Mouse (Mus musculus) left cerebral cortex, postnatal 25 days (tissue): ENCODE measurements around the gene Nbea. TPM values are rescaled to one million over a fixed set of nuclear protein-coding genes. Genes with fewer than 3 reads are reported as not detected.

Experiments used
- DNase-seq, 2 experiments: peaks; one replicate each; pipeline ENCODE4 v3.0.0; 2022; ENCODE audit warnings: low spot score in 2 of 2, mixed read lengths in 1 of 2
- intact Hi-C: fragments of 180-260 bp; cut with DNase I; formaldehyde crosslinking; loops from one replicate; pipeline ENCODE4 v1.15.1; 2025
- total RNA-seq, 2 experiments: library from RNA; stranded (reverse); gene quantifications; 2 replicates each; pipeline ENCODE4 v1.2.3; 2021

Nbea gene
- total RNA-seq, 2 experiments from 2014 or later, result 180 to 185 TPM

GRCm38 (mm10) chr3:55775245-55775644 lies 408.3 kb downstream of the Nbea start:
- intact Hi-C loops, result no loop called here
- no peak for DNase-seq

DNA sequence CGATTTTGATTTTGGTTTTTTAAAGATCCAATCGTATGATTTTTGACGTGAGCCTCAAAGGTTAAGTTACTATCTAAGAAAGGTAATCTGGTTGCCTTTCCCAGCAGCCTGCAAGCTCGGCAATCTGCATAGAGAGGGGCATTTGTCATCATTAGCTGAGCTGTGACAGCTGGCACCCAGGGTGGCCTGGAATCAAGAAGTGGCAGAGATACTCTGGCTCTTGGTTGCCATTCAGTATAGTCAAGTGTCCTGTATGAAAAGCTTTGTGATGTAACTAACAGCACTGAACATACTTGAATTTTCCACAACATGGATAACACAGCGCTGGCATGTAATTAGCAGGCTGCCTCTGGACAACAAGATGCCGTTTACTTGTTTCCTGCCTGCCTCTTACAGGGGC lies 409.3 kb downstream of the Nbea start:
- intact Hi-C loops, result no loop called here
- no peak for DNase-seq

DNA sequence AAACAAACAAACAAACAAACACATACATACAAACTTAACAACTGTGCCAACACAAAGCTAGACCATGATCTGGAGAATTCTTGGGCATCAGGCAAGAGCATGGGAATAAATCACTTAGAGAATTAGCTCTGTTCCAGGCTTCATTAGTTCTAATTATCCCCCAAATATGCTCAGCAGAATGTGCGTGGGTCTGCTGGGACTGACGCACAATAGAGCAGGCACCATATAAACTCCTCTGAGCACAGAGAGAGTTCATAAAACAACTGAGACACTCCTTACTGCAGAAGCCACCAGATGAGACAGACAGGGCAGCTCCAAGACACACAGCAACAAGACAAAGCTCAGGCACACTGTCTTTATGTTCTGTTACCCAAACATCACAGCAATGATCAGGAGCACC lies 414.2 kb downstream of the Nbea start:
- intact Hi-C loops, result no loop called here
- no peak for DNase-seq

DNA sequence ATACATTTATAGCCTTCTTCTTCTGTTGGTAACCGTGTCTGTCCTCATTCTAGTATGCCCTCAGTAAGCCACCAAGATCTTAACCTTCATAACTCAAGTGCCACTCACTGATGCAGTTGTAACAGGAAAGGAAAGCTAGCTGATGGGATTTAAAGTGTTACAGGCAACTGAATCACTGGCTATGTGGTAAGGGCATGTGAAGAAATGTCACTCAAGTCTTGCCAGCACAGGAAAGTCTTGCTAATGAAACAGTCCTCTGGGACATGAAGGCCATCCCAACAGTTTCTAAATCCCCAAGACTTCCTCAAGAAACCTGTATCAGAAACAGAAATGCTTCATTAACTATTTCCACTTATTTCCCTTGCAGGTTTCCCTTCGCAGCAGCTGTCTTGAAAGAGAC lies 414.8 kb downstream of the Nbea start:
- intact Hi-C loops, result no loop called here
- DNase-seq, result no peak

DNA sequence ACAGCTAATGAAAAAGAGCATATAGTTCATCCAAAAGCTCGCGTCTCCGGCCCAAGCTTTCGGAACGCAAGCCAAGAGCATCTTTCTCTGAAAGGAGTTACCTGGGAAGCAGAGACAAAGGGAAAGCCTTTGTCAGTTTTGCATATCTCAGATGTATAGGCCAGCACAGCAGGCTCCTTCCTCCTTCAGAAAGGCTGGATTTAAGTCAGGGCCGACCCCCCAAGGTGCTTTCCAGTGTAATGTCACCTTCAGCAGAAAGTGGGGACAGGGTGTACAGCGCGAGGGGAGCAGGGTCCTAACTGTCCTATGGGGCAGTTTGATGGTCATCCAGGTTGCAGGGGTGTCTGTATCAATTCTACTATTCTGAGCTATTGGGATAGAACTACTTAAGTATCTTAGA lies 419.9 kb downstream of the Nbea start:
- no peak for DNase-seq
- intact Hi-C loops, result no loop called here

GRCm38 (mm10) chr3:55758297-55758696 lies 425.2 kb downstream of the Nbea start:
- intact Hi-C loops, result no loop called here
- no peak for DNase-seq

- intact Hi-C loops, result no loop called here
- peak in 1 of 2 experiments; percentile 44 for DNase-seq
Measured at GRCm38 (mm10) chr3:55756602-55757190, 426.8 kb downstream of the Nbea start.

DNA sequence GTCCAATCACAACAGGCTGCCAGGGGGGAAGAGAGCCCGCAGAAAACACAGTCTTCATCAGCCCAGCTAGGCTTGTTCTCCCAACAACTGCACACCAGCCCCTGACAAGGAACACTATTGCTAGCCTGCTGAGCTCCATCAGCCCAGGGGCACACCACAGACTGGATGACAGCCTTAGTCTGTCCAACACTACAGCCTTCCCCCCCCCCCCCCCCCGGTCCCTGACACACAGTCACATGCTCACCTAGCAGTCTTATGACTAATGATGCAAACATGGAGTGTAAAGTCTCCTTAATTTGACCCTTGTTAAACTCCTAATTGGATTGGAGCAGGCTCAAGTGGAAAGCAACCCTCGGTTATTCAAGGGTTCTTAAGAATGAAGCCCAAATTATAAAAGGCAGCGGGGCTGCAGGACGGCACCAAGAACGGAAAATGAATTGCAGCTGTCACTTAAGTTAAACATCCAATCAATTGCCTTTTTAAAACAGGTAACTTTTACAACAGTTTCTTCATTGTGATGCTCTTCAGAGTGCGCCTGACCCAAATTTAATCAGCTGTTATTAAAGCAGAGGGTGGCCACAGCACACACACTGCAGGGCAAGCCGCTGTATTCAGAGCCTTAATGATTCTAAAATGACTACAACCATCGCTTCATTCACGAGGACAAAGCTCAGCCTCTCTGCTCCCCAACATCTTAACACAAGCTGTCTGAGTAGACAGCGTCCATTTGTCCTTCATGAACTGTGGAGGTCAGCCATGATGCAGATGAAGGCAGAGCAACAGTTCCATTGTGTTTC lies 427.5 kb downstream of the Nbea start:
- intact Hi-C loops, result no loop called here
- DNase-seq, result no peak

GRCm38 (mm10) chr3:55754981-55755608 lies 428.4 kb downstream of the Nbea start:
- peak in 1 of 2 experiments; percentile 66 for DNase-seq
- intact Hi-C loops, result no loop called here

- DNase-seq, result no peak
- intact Hi-C loops, result no loop called here
Measured at GRCm38 (mm10) chr3:55753872-55754271, 429.6 kb downstream of the Nbea start.

- no peak for DNase-seq
- intact Hi-C loops, result no loop called here
Measured at GRCm38 (mm10) chr3:55752558-55752957, 430.9 kb downstream of the Nbea start.

GRCm38 (mm10) chr3:55751363-55751762 lies 432.1 kb downstream of the Nbea start:
- intact Hi-C loops, result no loop called here
- no peak for DNase-seq

- intact Hi-C loops, result no loop called here
Measured at GRCm38 (mm10) chr3:55750445-55751065, 432.9 kb downstream of the Nbea start.

GRCm38 (mm10) chr3:55743885-55744284 lies 439.6 kb downstream of the Nbea start:
- intact Hi-C loops, result no loop called here
- no peak for DNase-seq

More at GRCm38 (mm10) chr3:55750445-55751065, 432.9 kb downstream of the Nbea start:
- no peak for DNase-seq

- intact Hi-C loops, result no loop called here
- no peak for DNase-seq
Measured at GRCm38 (mm10) chr3:55742654-55743053, 440.8 kb downstream of the Nbea start.

DNA sequence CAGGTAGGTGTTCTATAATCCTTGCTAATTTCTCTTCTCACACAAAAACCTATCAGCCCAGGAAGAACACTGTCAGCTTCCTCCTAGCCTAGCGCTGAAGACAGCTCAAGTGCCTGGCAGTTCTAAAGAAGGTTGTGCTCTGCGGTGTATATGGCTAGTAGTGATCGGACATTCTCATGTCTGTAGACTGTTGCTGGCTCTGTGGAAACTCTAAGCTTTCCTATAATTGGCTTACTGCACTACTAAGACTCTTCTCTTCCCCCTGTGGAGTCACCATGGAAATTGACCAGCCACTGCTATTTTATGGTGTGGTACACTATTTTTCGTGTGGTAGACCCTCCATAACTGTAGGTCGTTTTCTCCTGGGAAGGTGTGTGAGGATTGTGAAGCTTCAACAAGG lies 441.3 kb downstream of the Nbea start:
- intact Hi-C loops, result no loop called here

DNA sequence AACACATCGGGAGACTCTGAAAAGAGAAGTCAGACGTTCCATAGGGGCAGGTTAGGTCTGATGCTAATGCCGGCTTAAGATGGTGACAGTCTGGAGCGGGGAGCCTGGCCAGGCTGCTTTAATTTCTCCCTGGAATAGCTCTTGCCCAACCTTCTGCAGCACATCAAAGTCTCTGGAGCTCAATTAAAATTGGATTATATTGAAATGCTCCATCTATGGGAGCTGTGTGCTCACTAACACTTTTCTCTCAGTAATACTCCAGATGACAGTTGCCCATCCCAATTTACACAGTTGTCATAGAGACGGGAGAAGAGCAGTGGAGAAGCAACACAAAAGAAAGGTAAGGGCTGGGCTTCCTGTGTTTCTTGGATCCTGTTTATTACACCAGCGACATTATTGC lies 442.1 kb downstream of the Nbea start:
- intact Hi-C loops, result no loop called here
- no peak for DNase-seq

More for the DNA sequence above, 441.3 kb downstream of the Nbea start:
- no peak for DNase-seq

DNA sequence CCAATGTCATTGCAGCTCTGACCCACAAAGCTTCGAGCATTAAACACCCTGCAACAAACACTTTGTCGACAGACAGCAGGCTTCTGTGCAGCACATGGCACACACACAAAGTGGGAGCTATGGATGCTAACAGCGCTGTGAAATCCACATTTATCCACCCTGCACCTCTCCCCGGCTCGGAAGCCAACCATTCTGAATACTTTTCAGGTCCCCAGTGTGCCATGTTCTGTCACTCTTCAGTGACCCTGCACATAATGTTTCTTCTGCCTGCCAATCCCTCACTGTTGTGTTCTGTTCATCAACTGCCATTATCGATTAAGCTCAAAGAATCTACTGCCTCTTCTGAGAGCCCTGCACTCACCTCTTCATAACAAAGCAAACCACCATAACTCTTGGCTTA lies 449.8 kb downstream of the Nbea start:
- intact Hi-C loops, result no loop called here
- no peak for DNase-seq

- intact Hi-C loops, result no loop called here
- no peak for DNase-seq
Measured at GRCm38 (mm10) chr3:55730549-55730948, 453.0 kb downstream of the Nbea start.

- intact Hi-C loops, result no loop called here
- DNase-seq, result no peak
Measured at GRCm38 (mm10) chr3:55730142-55730541, 453.4 kb downstream of the Nbea start.
